Mouse (Mus musculus): ENCODE data around the gene Pla2g12b.

DNA sequence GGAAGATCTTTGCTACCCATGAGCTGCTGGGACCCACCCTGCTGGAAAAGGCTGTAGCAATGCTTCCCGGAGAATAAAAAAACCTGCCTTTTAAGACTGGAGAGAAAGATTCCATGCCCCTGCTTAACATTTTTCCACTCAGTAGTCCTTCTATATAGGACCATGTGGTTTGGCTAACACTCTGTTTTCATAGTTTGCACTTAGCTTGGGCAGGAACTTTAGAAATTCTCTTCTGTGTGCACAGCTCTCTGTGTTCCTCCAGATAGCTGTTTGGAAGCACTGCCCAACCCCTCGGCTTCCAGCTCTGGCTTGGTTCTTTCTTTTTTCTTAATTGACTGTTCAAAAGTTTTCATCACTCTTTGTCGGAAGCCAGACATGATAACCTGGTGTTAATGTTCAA, 13.2 kb downstream of the Pla2g12b start:
- TF ChIP-seq POLR2A (IDR thresholded peaks at IDR 0.05; ENCODE audit: borderline replicate concordance, extremely low read depth, low read depth, low read length) = no peak
- no peak for TF ChIP-seq CTCF (IDR thresholded peaks at IDR 0.05; ENCODE audit: insufficient read depth, low read length)
